Mouse (Mus musculus): ENCODE measurements at regions not wholly inside any gene's neighbourhood (a gene's known extent, or its start where the extent isn't known, plus 50 kb on each side); places are given as distances from the start of the nearest gene placed in this dataset.
A peak's percentile ranks its signal among the peaks of the same experiment; 100 is the strongest.

- Histone ChIP-seq H3K36me3 (ENCODE audit: control insufficient read depth, insufficient read depth, low read length) (no peaks in the 10 kb centered on the region), H3K9me3 (replicated peaks; ENCODE audit: control insufficient read depth, low read length) (no peaks in the 10 kb centered on the region), H3K9ac (ENCODE audit: low read length) (no peak overlapping the region; the same call in 1 of the 2 replicates), H3K27me3 (ENCODE audit: control insufficient read depth, insufficient read depth, low read length) (no peaks in the 10 kb centered on the region), H3K27ac (ENCODE audit: low read length) (peak overlapping the region; percentile 64; the same call in 1 of the 2 replicates), H3K4me3 (replicated peaks; ENCODE audit: low read length) (no peak overlapping the region), H3K4me2 (ENCODE audit: low read depth, low read length) (no peak overlapping the region), H3K4me1 (ENCODE audit: control insufficient read depth, insufficient read depth, low read length) (peaks cover 14% of the 10 kb centered on the region)
- ATAC-seq (ENCODE audit: insufficient read depth, low FRiP score), result peak; percentile 51; the same call in 1 of the 2 replicates
- 27% methylated on average over 2 of the region's 2 CpGs for WGBS
These were observed 2321.0 kb downstream of the 4930444P10Rik start for GRCm38 (mm10) chr1:13772106-13772505.

DNA sequence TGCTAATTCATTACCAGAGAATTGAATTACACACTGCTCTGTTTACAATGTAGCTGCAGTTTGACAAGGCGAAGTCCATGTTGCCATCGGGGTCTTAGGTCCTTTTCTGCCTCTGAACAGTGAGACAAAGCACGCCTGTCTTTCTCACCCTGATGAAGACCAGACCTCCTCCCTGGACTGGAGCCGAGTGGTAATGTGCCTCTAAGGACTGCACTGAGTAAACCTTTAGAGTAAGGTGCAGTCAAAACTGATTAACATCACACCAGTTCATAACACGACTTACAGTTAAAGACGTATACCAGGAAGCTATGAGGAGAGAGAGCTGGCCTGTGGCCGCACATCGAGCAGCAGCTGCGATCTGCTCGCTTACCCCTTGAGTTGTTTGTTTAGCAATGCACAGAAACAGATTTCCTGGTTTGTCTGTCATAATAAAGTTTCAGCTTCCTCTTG is 2322.1 kb downstream of the 4930444P10Rik start:
- Histone ChIP-seq H3K27me3 (ENCODE audit: control insufficient read depth, insufficient read depth, low read length) (no peaks in the 10 kb centered on the region), H3K36me3 (ENCODE audit: control insufficient read depth, insufficient read depth, low read length) (no peaks in the 10 kb centered on the region), H3K4me1 (ENCODE audit: control insufficient read depth, insufficient read depth, low read length) (peaks cover 14% of the 10 kb centered on the region), H3K27ac (ENCODE audit: low read length) (peak overlapping the region; percentile 76), H3K9ac (ENCODE audit: low read length) (0 out of 2 replicates have a peak overlapping the region, but pooled peaks have one; percentile 2), H3K4me3 (replicated peaks; ENCODE audit: low read length) (no peak overlapping the region), H3K4me2 (ENCODE audit: low read depth, low read length) (peak overlapping the region; percentile 40), H3K9me3 (replicated peaks; ENCODE audit: control insufficient read depth, low read length) (no peaks in the 10 kb centered on the region)
- whole genome bisulfite sequencing, result 16% methylated on average over 10 of the region's 10 CpGs
- peak; percentile 88 for ATAC-seq (ENCODE audit: insufficient read depth, low FRiP score)

DNA sequence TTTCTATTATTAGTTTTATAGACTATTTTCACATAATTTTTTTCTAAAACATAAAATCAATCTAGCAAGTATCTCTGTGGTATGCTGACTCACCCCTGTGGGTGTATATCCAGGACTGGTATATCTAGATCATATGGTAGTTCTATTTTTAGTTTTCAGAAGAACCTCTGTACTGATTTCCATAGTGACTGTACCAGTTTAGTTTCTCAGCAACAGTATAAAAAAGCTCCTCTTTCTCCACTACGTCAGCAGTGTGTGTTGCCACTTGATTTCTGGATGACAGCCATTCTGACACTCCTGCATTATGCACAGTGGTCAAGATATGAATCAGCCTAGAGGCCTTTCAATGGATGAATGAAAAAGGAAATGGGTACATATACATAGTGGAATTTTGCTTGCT is 2338.6 kb downstream of the A830018L16Rik start:
- 49% methylated on average over 1 of the region's 1 CpGs for WGBS
- H3K4me3 ChIP-seq (replicated peaks; ENCODE audit: low read length), result no peak overlapping the region
- ATAC-seq (ENCODE audit: insufficient read depth, low FRiP score), result no peak

GRCm38 (mm10) chr1:13751381-13751780 is 2337.5 kb downstream of the A830018L16Rik start:
- no peak for ATAC-seq (ENCODE audit: insufficient read depth, low FRiP score)
- no peak overlapping the region for H3K4me3 ChIP-seq (replicated peaks; ENCODE audit: low read length)
- WGBS, result 94% methylated on average over 1 of the region's 1 CpGs
- H3K9me3 ChIP-seq (replicated peaks; ENCODE audit: control insufficient read depth, low read length), result no peaks in the 10 kb centered on the region
- no peak overlapping the region for H3K9ac ChIP-seq (ENCODE audit: low read length)
- no peaks in the 10 kb centered on the region for H3K27me3 ChIP-seq (ENCODE audit: control insufficient read depth, insufficient read depth, low read length)
- no peak overlapping the region for H3K27ac ChIP-seq (ENCODE audit: low read length)
- no peaks in the 10 kb centered on the region for H3K4me1 ChIP-seq (ENCODE audit: control insufficient read depth, insufficient read depth, low read length)
- no peaks in the 10 kb centered on the region for H3K36me3 ChIP-seq (ENCODE audit: control insufficient read depth, insufficient read depth, low read length)
- no peak overlapping the region for H3K4me2 ChIP-seq (ENCODE audit: low read depth, low read length)

More for the DNA sequence above, 2338.6 kb downstream of the A830018L16Rik start:
- Histone ChIP-seq H3K4me2 (ENCODE audit: low read depth, low read length) (no peak overlapping the region), H3K4me1 (ENCODE audit: control insufficient read depth, insufficient read depth, low read length) (no peaks in the 10 kb centered on the region), H3K27me3 (ENCODE audit: control insufficient read depth, insufficient read depth, low read length) (no peaks in the 10 kb centered on the region), H3K9me3 (replicated peaks; ENCODE audit: control insufficient read depth, low read length) (no peaks in the 10 kb centered on the region), H3K36me3 (ENCODE audit: control insufficient read depth, insufficient read depth, low read length) (no peaks in the 10 kb centered on the region), H3K27ac (ENCODE audit: low read length) (no peak overlapping the region), H3K9ac (ENCODE audit: low read length) (no peak overlapping the region)
